Mouse (Mus musculus) kidney, adult 8-10 months (tissue): ENCODE measurements around the gene Tifa.

ENCODE experiments used
- DNase-seq, 2 experiments: peaks; one replicate each; pipeline ENCODE4 v3.0.0; 2022

Gene Tifa

DNA sequence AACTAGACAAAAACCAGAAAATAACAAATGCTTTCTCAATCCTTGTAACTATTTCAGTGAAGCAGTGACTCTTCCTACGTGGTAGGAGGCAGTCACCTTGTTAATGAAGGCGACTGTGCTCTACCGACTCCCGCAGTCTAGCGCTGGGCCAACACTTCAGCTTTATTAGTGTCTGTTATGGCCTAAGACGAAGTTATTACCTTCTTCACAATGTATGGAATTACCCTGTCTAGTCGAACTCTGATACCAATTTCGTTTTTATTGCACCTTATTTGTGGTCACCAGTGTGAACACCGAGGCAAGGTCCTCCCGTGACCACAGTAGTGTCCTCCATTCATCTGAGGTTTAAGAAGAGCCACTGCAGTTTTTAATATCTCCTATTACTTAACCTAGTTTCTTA lies 40.6 kb downstream of the Tifa start:
- no peak for DNase-seq

- DNase-seq, result no peak
Measured at GRCm38 (mm10) chr3:127831079-127831478, 41.5 kb downstream of the Tifa start.

- peak in 1 of 2 experiments; percentile 15 for DNase-seq
Measured at GRCm38 (mm10) chr3:127834040-127834439, 44.4 kb downstream of the Tifa start.

GRCm38 (mm10) chr3:127835594-127835993 lies 46.0 kb downstream of the Tifa start:
- peak in 1 of 2 experiments; percentile 27 for DNase-seq

DNA sequence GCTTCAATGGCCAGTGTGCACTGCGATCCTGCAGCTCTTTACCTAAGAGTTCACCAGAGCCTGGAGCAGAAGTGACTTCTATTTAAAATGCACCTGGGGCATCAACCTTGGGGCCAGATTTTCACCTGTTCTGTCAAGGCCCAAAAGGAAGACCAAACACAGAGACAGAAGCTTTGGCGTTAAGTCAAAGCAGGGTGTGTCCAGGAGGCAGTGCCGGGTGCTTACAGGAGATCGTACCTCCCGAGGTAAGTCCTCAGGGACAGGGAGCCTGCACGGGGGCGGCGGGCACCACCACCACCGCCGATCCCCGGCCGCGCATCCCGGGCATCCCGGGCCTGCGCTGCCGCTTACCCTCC lies 47.2 kb downstream of the Tifa start:
- DNase-seq, result no peak

DNA sequence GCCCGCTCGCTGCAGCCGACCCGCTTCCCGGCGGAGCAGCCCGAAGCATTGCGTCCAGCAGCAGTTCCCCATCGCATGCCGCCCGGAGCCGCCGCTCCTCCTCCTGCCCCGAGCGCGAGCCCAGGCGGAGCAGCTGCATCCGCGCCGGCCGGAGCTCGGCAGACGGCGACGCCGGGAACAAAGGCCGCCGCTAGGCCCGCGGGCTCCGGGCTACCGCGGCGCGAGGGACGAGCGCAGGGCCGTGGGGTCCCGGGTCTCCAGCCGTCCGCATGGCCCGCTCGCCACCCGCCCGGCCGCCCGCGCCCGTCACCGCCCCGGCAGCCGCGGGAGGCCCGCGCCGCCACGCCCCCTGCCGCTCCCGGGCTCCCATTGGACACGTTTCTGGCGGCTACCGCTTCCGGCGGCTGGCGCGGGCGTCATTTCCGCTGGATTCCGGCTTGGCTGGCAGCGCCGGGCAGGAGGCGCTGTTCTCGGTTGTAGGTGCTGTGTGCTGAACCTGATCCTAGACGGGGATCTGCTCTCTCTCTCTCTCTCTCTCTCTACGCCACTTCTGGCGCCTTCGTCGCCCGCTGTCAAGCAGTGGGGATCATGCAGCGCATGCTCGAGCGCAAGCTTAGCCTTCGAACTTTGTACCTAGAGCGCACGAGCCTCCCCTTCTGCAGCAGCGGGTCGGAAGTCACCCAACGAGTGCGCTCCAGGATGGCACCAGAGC lies 47.7 kb downstream of the Tifa start, which contains the start of gene Ap1ar:
Gene Ap1ar (minus strand): TSS at position 370 of the 712 bp plus-strand sequence.
- DNase-seq, result peak; percentile 95 to 96

- DNase-seq, result no peak
Measured at GRCm38 (mm10) chr3:127837972-127838644, 48.5 kb downstream of the Tifa start.

DNA sequence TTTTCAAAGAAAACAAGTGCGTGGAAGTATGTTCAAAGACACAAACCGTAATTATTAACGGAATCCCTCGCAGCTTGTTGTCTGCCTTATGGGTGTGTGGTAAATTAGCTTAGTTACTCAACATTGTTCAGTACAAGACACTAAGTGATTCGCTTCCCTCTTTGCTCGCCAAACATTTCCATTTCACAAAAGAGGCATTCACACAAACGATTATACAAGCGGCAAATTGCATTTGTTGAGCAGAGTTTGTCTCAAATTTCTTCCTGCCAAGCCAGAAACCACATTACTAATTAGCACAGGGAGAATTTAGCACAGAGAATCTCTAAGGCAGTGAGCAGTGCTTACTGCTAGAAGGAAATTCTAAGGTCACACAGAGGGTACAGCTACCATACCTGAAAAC lies 52.3 kb downstream of the Tifa start:
- DNase-seq, result no peak

DNA sequence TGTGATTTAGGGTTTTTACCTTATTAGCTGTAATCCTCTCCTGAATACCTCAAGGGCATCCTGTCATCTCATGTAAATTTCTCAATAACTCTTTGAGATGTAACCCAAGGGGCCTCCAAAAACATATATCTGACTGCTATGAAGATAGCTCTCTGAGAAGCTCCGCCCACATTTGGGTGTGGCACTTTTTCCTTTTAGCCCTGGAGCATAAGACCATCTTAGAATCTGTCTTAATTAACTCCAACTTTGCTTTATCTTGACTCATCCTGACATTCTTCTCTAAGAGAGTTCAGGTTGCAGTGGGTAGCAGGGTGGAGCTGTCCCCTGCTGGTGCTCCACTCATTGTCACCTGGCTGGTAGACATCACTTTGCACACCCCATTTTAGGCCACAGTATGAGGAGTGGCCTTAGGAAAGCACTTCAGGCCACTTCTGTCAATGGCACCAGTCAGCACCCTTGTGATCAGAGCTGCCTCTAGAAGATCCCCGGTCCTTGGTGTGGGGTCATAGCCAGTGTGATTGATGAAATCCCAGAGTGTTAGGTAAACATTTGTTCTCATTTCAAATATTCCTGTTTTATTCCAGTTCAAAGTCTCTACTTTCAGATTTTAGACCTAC lies 53.8 kb downstream of the Tifa start:
- DNase-seq, result no peak

- no peak for DNase-seq
Measured at GRCm38 (mm10) chr3:127843941-127844327, 54.3 kb downstream of the Tifa start.

DNA sequence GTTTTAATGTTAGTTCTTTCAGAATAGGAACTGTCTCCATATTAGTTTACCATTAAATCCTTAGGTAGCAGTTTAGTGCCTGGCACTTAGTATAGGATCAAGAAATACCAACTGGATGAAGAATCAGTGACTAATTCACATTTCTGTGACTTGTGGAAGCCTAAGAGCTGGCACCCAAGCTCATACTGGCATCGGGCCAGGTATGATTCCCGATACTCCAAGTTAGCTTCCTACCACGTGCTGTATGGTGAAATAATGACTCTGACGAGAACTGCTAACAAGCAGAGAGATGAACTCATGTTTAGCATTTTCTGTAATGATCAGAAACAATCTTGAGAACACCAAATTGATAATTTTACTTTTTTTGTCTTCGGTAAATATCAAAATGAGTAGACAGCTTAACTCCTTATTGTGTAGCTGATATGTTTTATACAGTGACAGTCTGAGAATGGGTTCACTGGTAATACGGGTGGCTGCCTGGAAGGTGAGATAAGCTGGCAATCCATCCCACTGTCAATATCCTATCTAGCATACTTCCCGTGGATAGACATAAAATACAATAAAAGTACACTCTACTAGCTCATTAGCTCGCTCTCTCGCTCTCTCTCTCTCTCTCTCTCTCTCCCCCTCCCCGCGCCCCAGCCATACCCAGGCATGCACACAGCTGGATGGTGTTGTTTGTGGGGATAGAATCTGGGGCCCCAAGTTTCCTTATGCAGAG lies 58.6 kb downstream of the Tifa start:
- DNase-seq, result no peak

- DNase-seq, result no peak
Measured at GRCm38 (mm10) chr3:127849922-127850321, 60.3 kb downstream of the Tifa start.

GRCm38 (mm10) chr3:127850776-127851646 lies 61.4 kb downstream of the Tifa start:
- no peak for DNase-seq

- no peak for DNase-seq
Measured at GRCm38 (mm10) chr3:127852722-127853121, 63.1 kb downstream of the Tifa start.

DNA sequence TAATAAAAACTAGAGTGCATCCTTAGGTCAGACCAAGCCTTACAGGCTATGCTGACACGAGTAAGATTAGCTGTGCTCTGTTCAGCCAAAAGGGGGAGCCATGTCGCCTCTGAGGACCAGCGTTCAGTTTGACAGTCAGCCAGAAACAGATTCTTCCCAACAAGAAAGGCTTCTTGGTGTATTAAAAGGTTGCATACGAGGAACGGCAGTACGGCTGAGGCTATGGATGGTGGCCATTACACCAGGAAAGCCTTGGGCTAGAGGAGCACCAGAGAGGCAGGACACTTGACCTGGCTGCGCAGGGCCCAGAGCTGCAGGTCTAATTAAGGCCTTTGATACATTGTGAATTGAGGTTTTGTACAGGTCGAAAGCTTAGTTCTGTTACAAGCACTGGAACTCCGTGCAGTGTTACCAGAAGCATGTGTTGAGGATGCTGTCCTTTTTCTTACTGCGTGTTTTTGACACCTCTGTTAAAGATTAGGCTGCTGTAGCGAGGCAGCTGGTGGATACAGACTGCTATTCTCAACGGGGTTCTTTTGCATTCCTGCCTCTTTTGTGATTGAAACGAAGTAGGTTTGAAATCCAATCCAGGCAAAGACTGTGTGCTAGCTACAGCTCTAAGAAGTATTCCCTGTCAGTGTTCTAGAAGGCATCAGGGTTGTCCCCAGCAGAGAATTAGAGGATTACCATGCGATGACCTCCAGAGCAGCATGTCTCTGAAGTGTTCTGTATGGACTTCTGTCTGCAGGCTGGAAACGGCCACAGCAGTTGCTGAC lies 64.0 kb downstream of the Tifa start:
- peak; percentile 53 to 77 for DNase-seq

- peak; percentile 11 to 34 for DNase-seq
Measured at GRCm38 (mm10) chr3:127861340-127861739, 71.7 kb downstream of the Tifa start.

- DNase-seq, result no peak
Measured at GRCm38 (mm10) chr3:127862479-127862878, 72.9 kb downstream of the Tifa start.

DNA sequence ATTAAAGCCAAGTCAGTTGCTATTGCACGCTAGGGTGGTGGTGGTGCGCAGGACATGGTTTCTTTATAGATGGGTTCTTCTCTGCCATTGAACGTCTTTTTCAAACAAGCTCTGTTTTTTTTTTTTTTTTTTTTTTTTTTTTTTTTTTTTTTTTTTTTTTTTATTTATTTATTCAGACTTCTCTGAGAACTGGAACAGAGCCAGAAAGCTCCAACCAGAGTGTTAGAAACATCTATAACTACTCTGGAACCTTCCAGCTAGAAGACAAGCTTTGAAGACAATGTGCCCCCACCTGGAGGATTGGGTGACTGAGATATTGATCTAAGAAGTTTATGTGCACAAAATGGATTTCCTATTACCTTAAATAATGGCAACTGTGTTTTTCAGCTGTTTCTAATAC lies 74.0 kb downstream of the Tifa start:
- DNase-seq, result no peak

GRCm38 (mm10) chr3:127864242-127864641 lies 74.6 kb downstream of the Tifa start:
- no peak for DNase-seq

DNA sequence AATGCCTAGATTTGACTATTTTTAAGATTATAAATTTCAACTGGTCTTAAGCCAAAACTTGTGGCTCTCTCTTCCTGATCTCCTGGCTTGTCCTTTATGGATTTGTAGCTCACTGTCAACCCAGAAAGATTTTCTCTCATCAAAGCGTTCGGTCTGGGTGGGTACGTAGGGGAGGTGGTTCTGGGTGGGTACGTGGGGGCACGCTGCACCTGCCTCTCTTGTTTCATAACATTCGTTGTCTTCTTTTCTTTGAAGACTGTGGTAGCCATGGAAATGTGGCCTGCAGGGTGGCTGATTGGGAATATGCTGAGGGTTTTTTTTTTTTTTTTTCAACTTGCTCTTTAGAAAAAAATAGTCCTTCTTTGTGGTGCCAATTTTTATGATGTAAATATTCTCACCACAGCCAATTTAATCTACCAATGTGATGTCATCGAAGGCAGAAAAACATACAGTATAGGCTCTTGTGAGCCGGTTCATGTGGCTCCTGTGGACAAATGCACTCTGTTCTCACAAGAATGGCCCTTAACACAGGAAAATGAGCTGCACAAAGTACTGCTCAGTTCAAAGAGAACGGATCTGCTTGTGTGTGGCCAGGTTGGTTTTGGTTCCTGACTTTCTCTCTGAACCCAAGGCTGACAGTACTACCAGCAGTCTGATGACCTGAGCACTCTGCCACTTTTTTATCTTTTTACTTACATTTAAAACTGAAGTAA lies 78.6 kb downstream of the Tifa start:
- no peak for DNase-seq

DNA sequence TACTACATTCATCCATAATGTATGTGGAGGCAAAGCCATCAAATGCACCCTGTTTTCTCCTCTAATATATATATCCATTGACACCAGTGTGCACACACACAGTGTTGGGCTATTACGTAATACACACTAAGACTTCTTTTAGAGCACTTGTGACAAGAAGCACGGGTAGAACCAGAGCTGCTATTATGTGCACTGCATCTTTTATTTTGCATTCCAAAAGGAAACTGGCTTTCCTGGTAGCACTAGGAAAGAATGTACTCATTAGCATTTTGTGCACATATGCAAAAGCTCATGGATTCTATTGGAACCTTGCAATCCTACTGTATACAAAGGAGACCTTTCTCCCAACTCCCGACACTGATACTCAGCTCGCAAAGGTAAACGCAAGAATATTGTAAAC lies 79.3 kb downstream of the Tifa start:
- DNase-seq, result no peak
